Mouse (Mus musculus): ENCODE data around the gene Pam16.
"Not testable (repeated sequence)": the region's sequence is repeated elsewhere in the genome, so short reads cannot be mapped to it uniquely, and the experiment has no call there.

The Pam16 gene

DNA sequence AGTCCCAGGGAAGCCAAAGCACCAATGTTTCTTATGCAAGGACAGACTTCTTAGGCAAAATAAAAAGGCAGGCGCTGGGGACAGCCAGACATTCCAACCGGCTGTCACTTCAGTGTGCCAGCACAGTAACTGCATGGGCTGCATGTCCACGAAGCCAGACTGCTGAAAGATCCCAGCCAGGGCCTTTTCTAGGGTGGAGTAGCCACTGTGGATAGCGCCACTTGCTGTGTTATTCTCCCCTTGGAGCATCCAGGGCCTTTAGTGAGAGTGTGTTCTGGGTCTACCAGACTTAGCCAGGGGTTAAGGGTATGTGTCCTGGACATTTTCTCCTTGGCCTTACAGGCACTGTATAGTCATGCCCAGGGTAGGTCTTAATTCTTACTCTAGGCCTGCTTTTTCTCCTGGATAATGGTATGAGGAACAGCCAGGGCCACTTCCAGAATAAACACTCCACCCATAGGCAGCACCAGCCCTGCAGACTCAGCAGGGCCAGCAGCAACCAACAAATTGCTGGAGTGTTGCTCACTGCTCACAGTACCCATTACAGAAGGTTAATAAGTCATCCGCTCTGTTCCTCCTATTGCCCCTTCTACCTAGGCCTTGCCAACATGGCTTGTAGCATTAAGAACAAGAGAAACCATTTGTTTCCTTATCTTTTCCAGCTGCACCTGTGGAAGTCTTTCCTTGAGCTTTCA is 37.1 kb downstream of the Pam16 start:
- peak; percentile 87 for DNase-seq

GRCm38 (mm10) chr16:4586531-4587123 is 38.2 kb downstream of the Pam16 start:
- peak; percentile 99 for DNase-seq

DNA sequence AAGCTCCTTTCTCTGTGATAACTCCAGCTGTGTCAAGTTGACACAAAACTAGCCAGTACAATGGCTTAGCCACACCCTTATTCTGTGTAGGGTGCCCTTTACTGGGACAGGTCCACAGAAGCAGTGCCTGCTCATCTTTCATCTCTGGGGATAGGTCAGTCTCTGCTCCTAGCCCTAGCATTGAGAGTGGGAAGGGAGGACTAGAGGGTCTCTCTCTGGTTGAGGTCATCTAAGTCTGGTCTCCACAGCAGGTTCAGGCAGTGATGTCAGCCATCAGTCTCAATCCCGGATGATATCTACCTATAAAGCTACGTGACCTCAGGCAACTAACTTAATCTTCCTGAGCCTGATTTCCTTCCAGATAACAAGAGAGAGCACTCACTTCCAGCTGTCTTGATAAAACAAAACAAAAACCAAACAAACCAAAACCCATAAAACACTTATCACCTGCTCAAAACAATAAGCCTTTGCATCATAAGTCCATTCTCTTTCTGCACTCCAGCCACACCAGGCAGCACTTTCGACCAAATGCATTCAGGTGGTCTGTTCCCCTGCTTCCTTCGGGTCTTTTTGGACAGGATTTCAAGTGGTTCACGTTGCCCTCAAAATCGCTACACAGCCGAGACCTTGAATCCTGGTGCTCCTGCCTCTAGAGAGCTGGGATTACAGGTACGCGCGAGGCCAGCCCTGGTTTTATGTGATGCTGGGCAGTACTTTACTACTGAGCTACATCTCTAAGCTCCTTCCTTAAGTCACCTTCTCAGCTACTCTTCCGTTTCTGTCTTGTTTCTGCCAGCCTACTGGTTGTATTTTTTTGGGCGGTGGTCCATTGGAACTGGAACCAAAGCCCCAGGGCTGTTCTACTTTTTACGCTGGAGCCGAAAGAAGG is 38.9 kb downstream of the Pam16 start:
- DNase-seq: no peak

DNA sequence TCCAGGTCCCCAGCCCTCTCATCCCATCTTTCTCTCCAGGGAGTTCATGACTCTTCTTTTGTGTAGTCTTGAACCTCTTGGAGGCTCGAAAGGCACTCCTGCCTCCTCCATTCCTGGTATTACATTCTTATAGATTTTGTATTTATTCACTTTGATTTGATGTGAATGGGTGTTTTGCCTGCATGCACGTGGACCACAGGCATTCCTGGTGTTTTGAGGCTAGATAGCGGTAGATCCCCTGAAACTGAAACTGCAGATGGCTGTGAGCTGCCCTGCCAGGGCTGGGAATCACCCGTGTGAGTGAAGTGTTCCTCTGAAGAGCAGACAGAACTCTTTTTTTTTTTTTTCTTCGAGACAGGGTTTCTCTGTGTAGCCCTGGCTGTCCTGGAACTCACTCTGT is 40.4 kb downstream of the Pam16 start:
- no peak for DNase-seq

- no peak for DNase-seq
Measured at GRCm38 (mm10) chr16:4583807-4584206, 41.0 kb downstream of the Pam16 start.

GRCm38 (mm10) chr16:4581179-4581578 is 43.6 kb downstream of the Pam16 start:
- DNase-seq: not testable (repeated sequence)

DNA sequence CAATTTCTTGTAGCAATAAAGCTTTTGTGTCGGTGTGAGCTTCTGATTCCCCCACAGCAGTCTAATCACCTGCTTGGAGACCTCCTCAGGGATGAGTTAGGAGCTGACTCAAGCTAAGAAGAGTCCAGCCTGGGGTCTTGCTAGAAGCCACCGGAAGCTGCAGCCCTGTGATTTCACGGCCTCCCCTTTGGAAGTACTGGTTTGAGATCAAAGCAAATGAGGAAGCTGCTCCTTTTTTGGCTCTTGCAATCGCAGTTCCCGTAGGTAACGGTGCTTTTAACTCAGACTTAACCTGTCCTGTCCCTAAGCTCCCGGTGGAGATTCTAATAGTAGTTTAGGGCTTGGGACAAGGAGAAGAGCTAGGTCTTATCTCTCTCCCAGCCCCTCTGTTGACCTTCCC is 46.2 kb downstream of the Pam16 start:
- DNase-seq: no peak

DNA sequence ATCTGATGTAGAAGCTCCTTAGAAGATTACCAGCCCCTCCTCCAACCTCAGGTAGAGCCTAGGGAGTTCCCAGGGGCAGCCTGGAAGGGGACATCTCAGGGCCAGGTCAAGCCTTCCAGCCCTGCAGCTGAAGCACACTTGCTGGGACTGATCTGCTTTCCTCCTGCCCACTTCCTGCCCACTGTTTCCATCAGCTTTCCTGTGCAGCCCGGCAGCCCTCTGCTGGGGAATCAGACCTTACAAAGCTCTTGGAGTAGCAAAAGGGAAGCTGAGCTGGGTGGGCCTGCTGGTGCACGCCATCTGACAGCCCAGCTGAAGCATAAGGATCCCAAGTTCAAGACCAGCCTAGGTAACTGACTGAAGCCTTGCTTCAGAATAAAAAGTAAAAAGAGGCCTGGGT is 47.9 kb downstream of the Pam16 start:
- no peak for DNase-seq

- no peak for DNase-seq
Measured at GRCm38 (mm10) chr16:4576038-4576437, 48.8 kb downstream of the Pam16 start.

DNA sequence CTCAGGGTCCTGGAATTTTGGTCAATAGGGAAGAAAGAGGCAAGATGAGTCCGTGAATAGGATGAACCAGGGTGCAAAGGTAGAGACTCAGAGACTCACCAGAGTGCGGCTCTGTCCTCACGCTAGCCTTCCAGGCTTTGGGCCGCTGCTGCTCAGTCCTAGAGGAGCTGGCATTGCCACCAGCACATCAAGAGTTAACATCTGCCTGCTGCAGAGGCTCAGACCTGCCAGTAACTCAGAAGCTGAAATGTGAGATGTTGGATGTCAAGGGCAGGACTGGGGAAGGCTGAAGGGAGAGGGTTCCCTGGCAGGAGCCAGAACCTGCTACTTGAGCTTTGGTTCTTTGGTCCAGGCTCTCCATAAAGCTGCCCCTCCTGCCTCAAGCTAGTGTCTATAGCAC is 54.1 kb downstream of the Pam16 start:
- no peak for DNase-seq

DNA sequence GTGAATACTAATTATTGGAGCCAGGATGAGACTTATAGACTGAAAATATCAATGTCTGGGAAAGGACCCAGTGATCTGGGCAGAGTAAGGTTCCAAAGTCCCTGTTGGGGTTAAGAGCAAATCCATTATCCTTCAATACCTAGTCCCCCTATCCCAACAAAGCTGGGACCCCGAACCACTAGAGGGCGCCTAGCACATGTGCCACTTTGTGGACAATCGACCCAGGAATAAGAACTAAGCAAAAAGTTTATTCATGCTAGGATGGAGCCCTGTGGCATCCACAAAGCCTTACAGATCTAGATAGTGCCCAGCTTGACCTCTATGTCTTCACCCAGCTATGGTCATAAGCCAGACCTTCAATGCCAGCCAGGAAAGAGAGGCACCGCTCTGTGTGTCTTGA is 56.9 kb downstream of the Pam16 start:
- peak; percentile 89 for DNase-seq

Data from kidney, adult 9 months (tissue).